Mouse (Mus musculus): ENCODE measurements at regions not wholly inside any gene's neighbourhood (a gene's known extent, or its start where the extent isn't known, plus 50 kb on each side); places are given as distances from the start of the nearest gene placed in this dataset.

GRCm38 (mm10) chr1:75738651-75739050 lies 192.6 kb downstream of the Slc4a3 start:
- H3K4me3 ChIP-seq (ENCODE audit: low read depth, low read length) = no peak overlapping the region
- H3K4me2 ChIP-seq (replicated peaks; ENCODE audit: low read depth) = no peak overlapping the region
- no peaks in the 10 kb centered on the region for H3K4me1 ChIP-seq (replicated peaks; ENCODE audit: control insufficient read depth, insufficient read depth)
- no peak for ATAC-seq (ENCODE audit: low FRiP score, low TSS enrichment)
- 0 out of 2 replicates have a peak, but pooled peaks cover 2% of the 10 kb centered on the region for H3K27me3 ChIP-seq (ENCODE audit: control insufficient read depth, insufficient read depth, low read length)
- WGBS = 61% methylated on average over 5 of the region's 5 CpGs
- no peak for DNase-seq (ENCODE audit: low spot score)
- TF ChIP-seq CTCF (IDR thresholded peaks at IDR 0.05; ENCODE audit: low read depth) (no peak), EP300 (optimal IDR thresholded peaks at IDR 0.05) (no peak)
- no peaks in the 10 kb centered on the region for H3K9me3 ChIP-seq (ENCODE audit: control insufficient read depth, low read length)
- no peak overlapping the region for H3K9ac ChIP-seq (ENCODE audit: low read length)
- no peak overlapping the region for H3K27ac ChIP-seq (replicated peaks)
- no peaks in the 10 kb centered on the region for H3K36me3 ChIP-seq (ENCODE audit: control insufficient read depth, insufficient read depth, low read length)

GRCm38 (mm10) chr1:75749665-75750221 lies 203.7 kb downstream of the Slc4a3 start:
- Histone ChIP-seq H3K4me1 (replicated peaks; ENCODE audit: control insufficient read depth, insufficient read depth) (no peaks in the 10 kb centered on the region), H3K4me2 (replicated peaks; ENCODE audit: low read depth) (no peak overlapping the region), H3K27me3 (ENCODE audit: control insufficient read depth, insufficient read depth, low read length) (no peaks in the 10 kb centered on the region), H3K9me3 (ENCODE audit: control insufficient read depth, low read length) (no peaks in the 10 kb centered on the region), H3K36me3 (ENCODE audit: control insufficient read depth, insufficient read depth, low read length) (no peaks in the 10 kb centered on the region), H3K4me3 (ENCODE audit: low read depth, low read length) (no peak overlapping the region), H3K27ac (replicated peaks) (no peak overlapping the region), H3K9ac (ENCODE audit: low read length) (no peak overlapping the region)
- 61% methylated on average over 10 of the region's 10 CpGs for WGBS
- no peak for TF ChIP-seq EP300 (optimal IDR thresholded peaks at IDR 0.05)
- no peak for TF ChIP-seq CTCF (IDR thresholded peaks at IDR 0.05; ENCODE audit: low read depth)
- ATAC-seq (ENCODE audit: low FRiP score, low TSS enrichment) (no peak), DNase-seq (ENCODE audit: low spot score) (no peak)

- H3K4me1 ChIP-seq (replicated peaks; ENCODE audit: control insufficient read depth, insufficient read depth) = no peaks in the 10 kb centered on the region
- no peaks in the 10 kb centered on the region for H3K9me3 ChIP-seq (ENCODE audit: control insufficient read depth, low read length)
- TF ChIP-seq EP300 (optimal IDR thresholded peaks at IDR 0.05) (no peak), CTCF (IDR thresholded peaks at IDR 0.05; ENCODE audit: low read depth) (no peak)
- WGBS = 50% methylated on average over 5 of the region's 5 CpGs
- H3K36me3 ChIP-seq (ENCODE audit: control insufficient read depth, insufficient read depth, low read length) = no peaks in the 10 kb centered on the region
- no peak overlapping the region for H3K4me3 ChIP-seq (ENCODE audit: low read depth, low read length)
- H3K4me2 ChIP-seq (replicated peaks; ENCODE audit: low read depth) = no peak overlapping the region
- no peaks in the 10 kb centered on the region for H3K27me3 ChIP-seq (ENCODE audit: control insufficient read depth, insufficient read depth, low read length)
- DNase-seq (ENCODE audit: low spot score) (no peak), ATAC-seq (ENCODE audit: low FRiP score, low TSS enrichment) (no peak)
- no peak overlapping the region for H3K27ac ChIP-seq (replicated peaks)
- H3K9ac ChIP-seq (ENCODE audit: low read length) = no peak overlapping the region
Observed at GRCm38 (mm10) chr1:75772131-75772530, 226.1 kb downstream of the Slc4a3 start.

- no peaks in the 10 kb centered on the region for H3K9me3 ChIP-seq (ENCODE audit: control insufficient read depth, low read length)
- no peak for ATAC-seq (ENCODE audit: low FRiP score, low TSS enrichment)
- DNase-seq (ENCODE audit: low spot score) = no peak
- H3K27me3 ChIP-seq (ENCODE audit: control insufficient read depth, insufficient read depth, low read length) = no peaks in the 10 kb centered on the region
- H3K4me3 ChIP-seq (ENCODE audit: low read depth, low read length) = no peak overlapping the region
- WGBS = 68% methylated on average over 5 of the region's 5 CpGs
- H3K27ac ChIP-seq (replicated peaks) = no peak overlapping the region
- no peak for TF ChIP-seq EP300 (optimal IDR thresholded peaks at IDR 0.05)
- no peak for TF ChIP-seq CTCF (IDR thresholded peaks at IDR 0.05; ENCODE audit: low read depth)
- H3K36me3 ChIP-seq (ENCODE audit: control insufficient read depth, insufficient read depth, low read length) = no peaks in the 10 kb centered on the region
- no peaks in the 10 kb centered on the region for H3K4me1 ChIP-seq (replicated peaks; ENCODE audit: control insufficient read depth, insufficient read depth)
- H3K9ac ChIP-seq (ENCODE audit: low read length) = no peak overlapping the region
- H3K4me2 ChIP-seq (replicated peaks; ENCODE audit: low read depth) = no peak overlapping the region
Observed at GRCm38 (mm10) chr1:75773014-75773413, 226.9 kb downstream of the Slc4a3 start.

- Histone ChIP-seq H3K4me2 (replicated peaks; ENCODE audit: low read depth) (no peak overlapping the region), H3K27me3 (ENCODE audit: control insufficient read depth, insufficient read depth, low read length) (no peaks in the 10 kb centered on the region), H3K27ac (replicated peaks) (no peak overlapping the region), H3K9ac (ENCODE audit: low read length) (no peak overlapping the region), H3K36me3 (ENCODE audit: control insufficient read depth, insufficient read depth, low read length) (no peaks in the 10 kb centered on the region), H3K4me3 (ENCODE audit: low read depth, low read length) (no peak overlapping the region), H3K9me3 (ENCODE audit: control insufficient read depth, low read length) (no peaks in the 10 kb centered on the region), H3K4me1 (replicated peaks; ENCODE audit: control insufficient read depth, insufficient read depth) (no peaks in the 10 kb centered on the region)
- WGBS = 75% methylated on average over 8 of the region's 8 CpGs
- ATAC-seq (ENCODE audit: low FRiP score, low TSS enrichment) (no peak), DNase-seq (ENCODE audit: low spot score) (no peak)
- TF ChIP-seq EP300 (optimal IDR thresholded peaks at IDR 0.05) = no peak
- no peak for TF ChIP-seq CTCF (IDR thresholded peaks at IDR 0.05; ENCODE audit: low read depth)
Observed at GRCm38 (mm10) chr1:75778889-75779288, 232.8 kb downstream of the Slc4a3 start.

- Histone ChIP-seq H3K9ac (ENCODE audit: low read length) (no peak overlapping the region), H3K36me3 (ENCODE audit: control insufficient read depth, insufficient read depth, low read length) (no peaks in the 10 kb centered on the region), H3K4me3 (ENCODE audit: low read depth, low read length) (no peak overlapping the region), H3K9me3 (ENCODE audit: control insufficient read depth, low read length) (no peaks in the 10 kb centered on the region), H3K4me2 (replicated peaks; ENCODE audit: low read depth) (no peak overlapping the region), H3K27ac (replicated peaks) (no peak overlapping the region), H3K27me3 (ENCODE audit: control insufficient read depth, insufficient read depth, low read length) (no peaks in the 10 kb centered on the region), H3K4me1 (replicated peaks; ENCODE audit: control insufficient read depth, insufficient read depth) (no peaks in the 10 kb centered on the region)
- DNase-seq (ENCODE audit: low spot score) = no peak
- no peak for TF ChIP-seq EP300 (optimal IDR thresholded peaks at IDR 0.05)
- no peak for ATAC-seq (ENCODE audit: low FRiP score, low TSS enrichment)
- 78% methylated on average over 2 of the region's 2 CpGs for WGBS
Observed at GRCm38 (mm10) chr1:75783206-75783605, 237.1 kb downstream of the Slc4a3 start.

Data from stomach, postnatal 0 days (tissue).